In genomic region chr9:15745985-15746607, GRCm38 (mm10) we compare ENCODE assay signal across 16 mouse cellular contexts. TPM values are rescaled to one million over a fixed set of nuclear protein-coding genes. Genes with fewer than 3 reads are reported as not detected.
DNase-seq lines count a peak whose midpoint lies in the region; ATAC-seq lines count a peak whose summit lies in the region.
"Had no signal": no experiment of that assay in that cellular context is flagged by ENCODE, and none has a peak within 500 bp of the region (broad histone marks: within the 10 kb centered on the region; RNA-seq: fewer than 3 reads in every experiment).

No protein-coding gene starts in this region.

- H3K4me2 ChIP-seq in hindbrain, embryonic 11.5 days (replicated peaks; ENCODE audit: low read depth, low read length), result no peak overlapping the region
- H3K4me2 ChIP-seq in hindbrain, embryonic 14.5 days (replicated peaks), result no peak overlapping the region
- H3K4me2 ChIP-seq: heart, embryonic 13.5 days; kidney, embryonic 15.5 days; limb, embryonic 15.5 days had no signal

- ATAC-seq in hindbrain, embryonic 11.5 days (ENCODE audit: low FRiP score), result peak; percentile 81
- no peak for ATAC-seq in hindbrain, embryonic 14.5 days (ENCODE audit: low FRiP score)
- ATAC-seq in CD4-positive, CD25-positive, alpha-beta regulatory T cell, adult 4 months, result no peak
- ATAC-seq: intestine, embryonic 16.5 days had no signal

- H3K9me3 ChIP-seq in hindbrain, embryonic 11.5 days (ENCODE audit: control insufficient read depth, low read length), result no peaks in the 10 kb centered on the region
- no peaks in the 10 kb centered on the region for H3K9me3 ChIP-seq in hindbrain, embryonic 14.5 days (ENCODE audit: control insufficient read depth, low read length)
- H3K9me3 ChIP-seq: limb, embryonic 15.5 days had no signal

- no peak overlapping the region for H3K4me3 ChIP-seq in hindbrain, embryonic 11.5 days (ENCODE audit: low read depth, low read length)
- no peak overlapping the region for H3K4me3 ChIP-seq in hindbrain, embryonic 14.5 days (replicated peaks; ENCODE audit: low read length)
- H3K4me3 ChIP-seq: heart, embryonic 13.5 days; kidney, embryonic 15.5 days; limb, embryonic 15.5 days had no signal

- H3K27ac ChIP-seq in hindbrain, embryonic 11.5 days (ENCODE audit: low read depth, low read length), result no peak overlapping the region
- H3K27ac ChIP-seq in hindbrain, embryonic 14.5 days, result no peak overlapping the region
- H3K27ac ChIP-seq: heart, embryonic 13.5 days; kidney, embryonic 15.5 days; limb, embryonic 15.5 days had no signal

- 32% methylated on average over 2 of the region's 2 CpGs for WGBS in hindbrain, embryonic 11.5 days
- WGBS in hindbrain, embryonic 14.5 days, result 28% methylated on average over 2 of the region's 2 CpGs

- H3K36me3 ChIP-seq in hindbrain, embryonic 11.5 days (ENCODE audit: control insufficient read depth, insufficient read depth, low read length), result no peaks in the 10 kb centered on the region
- H3K36me3 ChIP-seq in hindbrain, embryonic 14.5 days (replicated peaks; ENCODE audit: control insufficient read depth, insufficient read depth), result no peaks in the 10 kb centered on the region
- H3K36me3 ChIP-seq: kidney, embryonic 15.5 days; limb, embryonic 15.5 days had no signal

- no peaks in the 10 kb centered on the region for H3K4me1 ChIP-seq in hindbrain, embryonic 11.5 days (replicated peaks; ENCODE audit: control insufficient read depth, insufficient read depth, low read length)
- H3K4me1 ChIP-seq in hindbrain, embryonic 14.5 days (replicated peaks; ENCODE audit: control insufficient read depth, insufficient read depth, low read length), result no peaks in the 10 kb centered on the region
- H3K4me1 ChIP-seq: limb, embryonic 15.5 days had no signal

- no peaks in the 10 kb centered on the region for H3K27me3 ChIP-seq in hindbrain, embryonic 11.5 days (ENCODE audit: control insufficient read depth, insufficient read depth, low read length)
- no peaks in the 10 kb centered on the region for H3K27me3 ChIP-seq in hindbrain, embryonic 14.5 days (ENCODE audit: control insufficient read depth, insufficient read depth, low read length)
- H3K27me3 ChIP-seq: heart, embryonic 13.5 days; kidney, embryonic 15.5 days; limb, embryonic 15.5 days had no signal

- DNase-seq in hindbrain, embryonic 11.5 days (ENCODE audit: low spot score), result peak; percentile 57
- no peak for DNase-seq in hindbrain, embryonic 14.5 days (ENCODE audit: low spot score)
- DNase-seq in Muller cell, postnatal 12 days (ENCODE audit: inconsistent ontology term), result peak; percentile 32
- peak; percentile 50 for DNase-seq in embryo, embryonic 10 days (ENCODE audit: low spot score)
- DNase-seq in mesoderm, embryonic 11.5 days (ENCODE audit: low read depth, low spot score), result peak; percentile 40
- DNase-seq in right cerebral cortex, postnatal 10 days (ENCODE audit: low spot score in 2 of 2), result no peak
- DNase-seq in thymus, postnatal 10 days (ENCODE audit: low spot score in 2 of 2), result no peak
- DNase-seq: B cell, adult 2 months; cerebellum, postnatal 10 days; lung, postnatal 10 days; thymus, adult 2 months had no signal

- H3K9ac ChIP-seq in hindbrain, embryonic 11.5 days (ENCODE audit: low read depth, low read length), result no peak overlapping the region
- no peak overlapping the region for H3K9ac ChIP-seq in hindbrain, embryonic 14.5 days
- H3K9ac ChIP-seq: heart, embryonic 13.5 days; kidney, embryonic 15.5 days; limb, embryonic 15.5 days had no signal

RNA-seq across cellular contexts. Expression of gene Slc36a4, which starts 36.6 kb away (rescaled TPM):
- polyA plus RNA-seq in hindbrain, embryonic 11.5 days (2014; fragmentation: Nextera tagmentation; extraction: Ambion mirVana), result 17.3 and 20.9 TPM in 2 replicates
- polyA plus RNA-seq in hindbrain, embryonic 14.5 days (2014; fragmentation: Nextera tagmentation; extraction: Ambion mirVana), result 41.1 and 48.1 TPM in 2 replicates
- 1 to 10 TPM; 4.3 to 6.1 TPM for polyA plus RNA-seq in CD4-positive, CD25-positive, alpha-beta regulatory T cell, adult 4 months (2017; shearing (Covaris generic))

Comparison
In these comparisons a context has a peak if more than half of its experiments do, and no peak if none do; other contexts are left out.
1. DNase-seq: peak in hindbrain, embryonic 11.5 days (single experiment), Muller cell, postnatal 12 days (single experiment), embryo, embryonic 10 days (single experiment) and mesoderm, embryonic 11.5 days (single experiment); none in hindbrain, embryonic 14.5 days (single experiment), right cerebral cortex, postnatal 10 days (0 of 2) and thymus, postnatal 10 days (0 of 2).